Mouse (Mus musculus) liver, postnatal 0 days (tissue): ENCODE data around the gene Tagap1. TPM values are rescaled to one million over a fixed set of nuclear protein-coding genes. Genes with fewer than 3 reads are reported as not detected.
"Not testable (repeated sequence)": the region's sequence is repeated elsewhere in the genome, so short reads cannot be mapped to it uniquely, and the experiment has no call there.

Source experiments
- ATAC-seq: fragments of 200-750 bp; cut with Nextera tagmentation; 2 replicates; pipeline ENCODE4 v1.8.0; 2017; ENCODE audit warnings: mild to moderate bottlenecking, moderate library complexity
- DNase-seq: peaks from one replicate; pipeline ENCODE4 v3.0.0-alpha.2; 2016
- H3K27ac ChIP-seq: fragments of 300-500 bp; sonication (generic); 2 replicates; pipeline ENCODE4 v1.5.1; 2014; ENCODE audit warnings: antibody characterized with exemption, moderate library complexity, mild to moderate bottlenecking, low read depth
- H3K27me3 ChIP-seq: fragments of 300-500 bp; sonication (generic); 2 replicates; pipeline ENCODE4 v1.6.1; 2014; ENCODE audit warnings: low read length, control low read depth, mixed read lengths; ENCODE audit not compliant: insufficient read depth
- H3K36me3 ChIP-seq: fragments of 300-500 bp; sonication (generic); replicated peaks from 2 replicates; pipeline ENCODE4 v1.6.1; 2014; ENCODE audit warnings: mild to moderate bottlenecking, control low read depth, low read length, moderate library complexity, mixed read lengths; ENCODE audit not compliant: insufficient read depth
- H3K4me1 ChIP-seq: fragments of 300-500 bp; sonication (generic); 2 replicates; pipeline ENCODE4 v1.6.1; 2014; ENCODE audit warnings: antibody characterized with exemption, mild to moderate bottlenecking, control low read depth; ENCODE audit not compliant: insufficient read depth
- H3K4me2 ChIP-seq: fragments of 300-500 bp; sonication (generic); 2 replicates; pipeline ENCODE4 v1.6.1; 2014; ENCODE audit warnings: low read depth, mild to moderate bottlenecking, low read length, moderate library complexity, mixed read lengths
- H3K4me3 ChIP-seq: fragments of 300-500 bp; sonication (generic); 2 replicates; pipeline ENCODE4 v1.5.1; 2014; ENCODE audit warnings: low read depth, low read length
- H3K9ac ChIP-seq: fragments of 300-500 bp; sonication (generic); replicated peaks from 2 replicates; pipeline ENCODE4 v1.6.1; 2014; ENCODE audit warnings: mild to moderate bottlenecking, moderate library complexity
- H3K9me3 ChIP-seq: fragments of 300-500 bp; sonication (generic); 2 replicates; pipeline ENCODE4 v1.6.1; 2016; ENCODE audit warnings: mild to moderate bottlenecking, control low read depth, low read length, mixed read lengths
- WGBS: fragments of 180-500 bp; shearing (Covaris S2); extraction: QIAGEN DNeasy Blood & Tissue Kit; methylation state at CpG from one replicate; pipeline ENCODE4 v1.1.7; 2014; ENCODE audit not compliant: insufficient replicate concordance; 5-methylcytosine and 5-hydroxymethylcytosine counted together
- polyA plus RNA-seq: library from polyadenylated mRNA; unstranded; fragments of >200 nt; fragmentation: Nextera tagmentation; extraction: Ambion mirVana; gene quantifications from 2 replicates; pipeline ENCODE4 v1.2.1, GENCODE M21; 2015

Gene Tagap1
- polyA plus RNA-seq, 1 experiment from 2014 or later, result 9.6 TPM

DNA sequence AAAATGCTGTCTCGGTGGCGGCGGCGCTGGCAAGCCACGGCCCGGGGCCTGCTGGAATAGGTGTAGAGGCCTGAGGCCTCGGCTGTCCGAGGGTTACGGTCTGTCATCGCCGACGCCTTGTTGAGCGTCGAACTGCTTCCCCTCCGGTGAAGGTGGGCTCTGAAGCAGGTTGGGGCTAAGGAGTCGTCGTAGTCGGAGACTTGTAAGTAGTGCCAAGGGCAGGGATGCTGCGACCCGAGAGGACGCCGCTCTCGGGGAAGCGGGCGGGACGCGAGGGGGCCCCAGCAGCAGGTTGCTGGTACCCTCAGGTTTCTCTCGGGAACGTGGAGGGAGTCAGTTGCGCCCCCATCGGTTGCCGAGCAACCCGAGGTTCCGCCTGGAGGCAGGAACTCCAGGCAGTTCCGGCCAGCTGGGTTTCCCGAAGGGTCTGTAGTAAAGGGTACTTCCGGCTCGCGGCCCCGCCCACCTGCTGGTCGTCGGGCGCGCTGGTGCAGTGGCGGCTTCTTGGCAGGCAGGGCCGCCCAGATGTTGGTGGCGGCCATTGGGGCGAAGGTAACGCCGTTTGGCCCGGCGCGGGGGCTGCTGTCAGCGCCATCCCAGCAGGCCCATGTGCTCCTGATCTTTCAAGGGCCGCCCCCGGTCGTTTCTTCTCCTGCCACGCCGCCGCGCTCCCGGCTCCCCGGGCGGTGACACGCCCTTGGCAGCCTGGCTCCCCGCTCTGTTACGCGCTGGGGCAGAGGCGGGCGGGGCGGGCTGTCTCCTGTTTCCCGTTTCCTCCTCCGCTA lies 12.8 kb downstream of the Tagap1 start, which contains the start of gene Rsph3b:
TSS of gene Rsph3b (minus strand) at position 699 of the 785 bp plus-strand sequence.
- not testable (repeated sequence) for H3K36me3 ChIP-seq, H3K27me3 ChIP-seq, H3K9me3 ChIP-seq, H3K4me1 ChIP-seq
- peak; percentile 95 for ATAC-seq
- WGBS, result under 1% methylated on average over 68 of the region's 73 CpGs
- H3K27ac ChIP-seq, result peak within 1 kb of the TSS; percentile 79
- DNase-seq, result peak; percentile 83
- H3K4me2 ChIP-seq, result peak within 1 kb of the TSS; percentile 80
- peak within 1 kb of the TSS; percentile 70 for H3K4me3 ChIP-seq
- H3K9ac ChIP-seq, result peak within 1 kb of the TSS; percentile 66

DNA sequence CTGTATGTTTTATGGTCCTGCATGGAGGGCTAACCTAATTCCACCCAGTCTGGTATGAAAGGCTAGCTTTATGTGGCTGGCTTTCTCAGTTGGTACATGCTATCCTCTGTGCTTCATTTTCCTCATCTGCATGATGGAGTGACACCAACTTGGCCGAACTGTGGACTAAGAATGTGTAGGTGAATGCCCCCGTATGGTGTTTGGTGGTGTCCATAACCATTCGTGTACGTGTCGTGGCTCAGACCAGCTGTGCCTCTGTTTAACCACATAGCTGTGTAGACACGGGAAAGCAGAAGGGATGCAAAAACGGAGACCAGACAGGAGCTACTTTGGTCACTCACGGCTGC lies 13.3 kb downstream of the Tagap1 start:
- H3K27me3 ChIP-seq, ATAC-seq, H3K4me1 ChIP-seq, DNase-seq, H3K9me3 ChIP-seq, H3K27ac ChIP-seq, H3K36me3 ChIP-seq, H3K9ac ChIP-seq: not testable (repeated sequence)
- no CpG with 5 or more reads among the region's 8 CpGs for WGBS
- Histone ChIP-seq H3K4me2 (peak overlapping the region; percentile 80; the same call in 1 of the 2 replicates), H3K4me3 (peak overlapping the region; percentile 70; the same call in 1 of the 2 replicates)

DNA sequence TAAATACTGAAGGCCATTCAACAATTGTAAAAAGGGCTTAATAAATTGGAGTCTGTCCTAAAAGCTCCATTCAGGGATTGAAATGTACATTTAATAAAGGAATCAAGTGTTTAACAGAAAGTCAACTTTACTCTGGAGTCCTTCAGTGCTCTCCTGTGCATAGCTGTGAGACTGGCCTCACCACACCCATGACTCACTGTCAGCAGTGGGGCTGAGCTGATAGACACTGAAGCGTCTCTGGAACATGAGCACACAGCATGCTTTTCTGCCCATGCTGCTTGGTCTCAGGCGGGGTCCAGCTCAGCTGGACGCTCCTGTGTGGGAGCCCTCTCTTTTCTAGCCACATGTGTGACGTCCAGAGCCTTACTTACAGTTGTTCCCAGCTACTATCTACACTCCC lies 18.4 kb downstream of the Tagap1 start:
- H3K9me3 ChIP-seq, H3K9ac ChIP-seq, H3K4me3 ChIP-seq, H3K27me3 ChIP-seq, H3K4me2 ChIP-seq, H3K36me3 ChIP-seq, H3K27ac ChIP-seq, DNase-seq, ATAC-seq, H3K4me1 ChIP-seq: not testable (repeated sequence)
- no CpG with 5 or more reads among the region's 4 CpGs for WGBS

DNA sequence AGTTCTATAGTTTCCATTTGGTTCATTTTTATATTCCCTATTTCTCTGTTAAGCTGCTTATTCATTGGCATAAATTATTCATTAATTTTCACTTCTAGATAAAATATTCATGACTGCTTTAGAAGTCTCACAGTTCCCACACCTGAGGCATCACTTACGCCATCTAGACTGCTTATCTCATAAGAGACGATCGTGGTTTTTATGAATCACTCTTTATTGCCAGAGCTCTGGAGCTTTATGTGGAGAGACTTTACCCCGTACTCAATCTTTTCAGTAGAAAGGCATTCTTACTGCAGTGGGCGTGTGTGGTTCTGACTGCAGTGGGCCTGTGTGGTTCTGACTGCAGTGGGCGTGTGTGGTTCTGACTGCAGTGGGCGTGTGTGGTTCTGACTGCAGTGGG lies 29.3 kb downstream of the Tagap1 start:
- H3K27ac ChIP-seq, H3K9me3 ChIP-seq, H3K4me1 ChIP-seq, H3K4me2 ChIP-seq, ATAC-seq, H3K4me3 ChIP-seq, H3K27me3 ChIP-seq, H3K36me3 ChIP-seq, H3K9ac ChIP-seq, DNase-seq: not testable (repeated sequence)
- 96% methylated on average over 6 of the region's 7 CpGs for WGBS

DNA sequence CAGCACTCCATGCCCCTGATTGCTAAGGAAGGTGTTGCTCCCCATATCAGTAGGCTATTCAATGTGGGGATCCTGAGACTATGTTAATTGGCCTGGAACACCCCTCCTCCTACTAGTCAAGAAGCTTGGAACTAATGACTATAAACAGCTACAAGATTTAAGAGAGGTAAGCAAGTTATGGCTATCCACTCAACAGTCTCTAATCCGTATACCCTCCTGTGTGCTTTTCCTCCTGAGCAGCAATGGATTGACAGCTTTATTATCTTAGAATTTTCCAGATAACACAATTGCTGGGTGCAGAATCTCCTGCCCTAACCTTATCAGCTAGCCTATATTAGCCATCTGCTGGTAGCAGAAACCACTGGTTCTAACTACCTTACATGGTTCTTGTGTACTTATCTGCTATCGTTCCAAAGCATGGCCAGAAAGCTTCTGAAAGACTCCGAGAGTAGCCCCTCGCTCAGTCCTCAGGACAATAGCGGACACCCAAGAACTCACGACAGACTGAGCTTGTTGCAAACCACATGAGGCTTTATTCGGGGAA lies 40.5 kb downstream of the Tagap1 start:
- not testable (repeated sequence) for H3K4me3 ChIP-seq, H3K4me2 ChIP-seq, H3K9ac ChIP-seq, H3K4me1 ChIP-seq, H3K9me3 ChIP-seq, ATAC-seq, H3K36me3 ChIP-seq, DNase-seq, H3K27me3 ChIP-seq, H3K27ac ChIP-seq
- WGBS, result 78% methylated on average over 6 of the region's 7 CpGs

DNA sequence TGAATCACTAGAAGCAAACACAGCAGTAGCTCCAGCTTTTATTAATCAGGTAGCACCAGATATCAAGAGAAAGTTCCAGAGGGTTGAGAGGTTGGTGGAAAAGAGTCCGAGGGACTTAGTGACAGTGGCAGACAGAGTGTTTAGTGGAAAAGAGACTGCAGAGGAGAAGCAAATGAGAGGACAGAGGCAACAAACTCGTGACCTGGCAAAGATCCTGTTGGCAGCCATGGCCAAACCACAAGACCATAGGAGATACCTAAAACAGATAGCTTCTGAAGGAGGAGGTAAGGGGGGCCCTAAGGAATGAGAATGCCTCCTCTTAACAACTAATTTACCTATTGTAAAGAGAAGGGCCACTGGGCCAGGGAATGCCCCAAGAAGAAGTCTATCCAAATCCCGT lies 41.6 kb downstream of the Tagap1 start:
- not testable (repeated sequence) for H3K36me3 ChIP-seq, H3K4me1 ChIP-seq, H3K4me3 ChIP-seq, H3K9me3 ChIP-seq, ATAC-seq, H3K27ac ChIP-seq, H3K4me2 ChIP-seq, H3K27me3 ChIP-seq, DNase-seq, H3K9ac ChIP-seq
- 61% methylated on average over 3 of the region's 3 CpGs for WGBS

DNA sequence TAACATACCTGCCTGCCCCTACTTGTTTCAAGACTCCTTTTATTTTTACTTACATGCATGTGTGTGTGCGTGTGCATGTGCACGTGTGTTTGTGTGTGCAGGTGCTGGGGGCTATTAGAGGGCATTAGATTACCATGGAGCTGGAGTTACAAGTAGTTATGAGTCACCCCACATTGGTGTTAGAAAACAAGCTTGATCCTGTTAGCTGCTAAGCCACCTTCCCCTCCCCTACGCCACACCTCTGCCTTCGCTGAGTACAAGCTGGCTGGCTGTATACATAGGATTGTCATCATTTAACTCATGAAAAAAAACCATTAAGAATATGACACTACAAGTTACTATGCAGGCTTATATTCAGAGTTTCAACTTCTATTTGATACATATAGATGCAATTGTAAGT lies 45.7 kb downstream of the Tagap1 start:
- DNase-seq, H3K27me3 ChIP-seq, H3K4me2 ChIP-seq, H3K4me1 ChIP-seq, ATAC-seq, H3K9ac ChIP-seq, H3K27ac ChIP-seq, H3K4me3 ChIP-seq, H3K9me3 ChIP-seq, H3K36me3 ChIP-seq: not testable (repeated sequence)
- 100% methylated on average over 2 of the region's 4 CpGs for WGBS

DNA sequence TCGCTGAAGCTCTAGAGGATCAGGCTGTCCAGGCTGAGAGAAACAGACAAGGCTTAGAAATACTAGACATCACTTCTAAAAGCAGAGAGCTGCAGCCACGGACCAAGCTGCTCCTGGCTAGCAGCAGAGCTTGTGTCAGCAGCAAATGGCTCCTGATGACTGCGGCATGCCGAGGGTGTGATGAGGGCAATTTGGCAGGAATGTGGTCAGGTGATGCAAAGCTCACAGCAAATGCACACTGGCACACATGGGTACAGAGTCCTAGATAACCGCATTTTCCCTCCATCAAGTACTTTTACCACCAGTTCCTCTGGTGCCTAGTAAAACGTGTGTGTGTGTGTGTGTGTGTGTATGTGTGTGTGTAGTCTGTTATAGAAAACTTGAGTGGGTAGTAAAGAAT lies 46.9 kb downstream of the Tagap1 start:
- H3K27me3 ChIP-seq, DNase-seq, H3K36me3 ChIP-seq, H3K9ac ChIP-seq, ATAC-seq, H3K27ac ChIP-seq, H3K4me3 ChIP-seq, H3K4me1 ChIP-seq, H3K9me3 ChIP-seq, H3K4me2 ChIP-seq: not testable (repeated sequence)
- 63% methylated on average over 1 of the region's 6 CpGs for WGBS
